Mouse (Mus musculus) cerebellum, postnatal 4 days (tissue): ENCODE measurements at regions not wholly inside any gene's neighbourhood (a gene's known extent, or its start where the extent isn't known, plus 50 kb on each side); places are given as distances from the start of the nearest gene placed in this dataset.
A peak's percentile ranks its signal among the peaks of the same experiment; 100 is the strongest.

Source experiments
- DNase-seq, 2 experiments: peaks; one replicate each; pipeline ENCODE4 v3.0.0; 2022; ENCODE audit warnings: low spot score in 2 of 2, mixed read lengths in 1 of 2

GRCm38 (mm10) chr19:37754024-37754423 lies 56.4 kb downstream of the Cyp26a1 start:
- DNase-seq, result no peak

GRCm38 (mm10) chr19:37755372-37755771 lies 57.8 kb downstream of the Cyp26a1 start:
- DNase-seq, result no peak

GRCm38 (mm10) chr19:37769376-37769775 lies 71.8 kb downstream of the Cyp26a1 start:
- no peak for DNase-seq

- no peak for DNase-seq
These were observed 74.4 kb downstream of the Cyp26a1 start for GRCm38 (mm10) chr19:37771956-37772355.

- no peak for DNase-seq
These were observed 77.0 kb downstream of the Cyp26a1 start for GRCm38 (mm10) chr19:37774551-37774950.

- no peak for DNase-seq
These were observed 77.4 kb downstream of the Cyp26a1 start for GRCm38 (mm10) chr19:37774966-37775365.

- peak in 1 of 2 experiments; percentile 25 for DNase-seq
These were observed 80.4 kb downstream of the Cyp26a1 start for GRCm38 (mm10) chr19:37777961-37778360.

- no peak for DNase-seq
These were observed 81.0 kb downstream of the Cyp26a1 start for GRCm38 (mm10) chr19:37778568-37778967.

GRCm38 (mm10) chr19:37788540-37788939 lies 90.9 kb downstream of the Cyp26a1 start:
- DNase-seq, result no peak

- no peak for DNase-seq
These were observed 92.1 kb downstream of the Cyp26a1 start for GRCm38 (mm10) chr19:37789576-37790180.

GRCm38 (mm10) chr19:37790281-37791073 lies 92.9 kb downstream of the Cyp26a1 start:
- no peak for DNase-seq

GRCm38 (mm10) chr19:37793176-37793575 lies 95.6 kb downstream of the Cyp26a1 start:
- DNase-seq, result no peak

GRCm38 (mm10) chr19:37795552-37796343 lies 98.2 kb downstream of the Cyp26a1 start:
- DNase-seq, result peak in 1 of 2 experiments; percentile 24

GRCm38 (mm10) chr19:37800161-37800660 lies 102.6 kb downstream of the Cyp26a1 start:
- no peak for DNase-seq

GRCm38 (mm10) chr19:37809666-37810065 lies 112.1 kb downstream of the Cyp26a1 start:
- DNase-seq, result no peak

- peak in 1 of 2 experiments; percentile 4 for DNase-seq
These were observed 116.8 kb downstream of the Cyp26a1 start for GRCm38 (mm10) chr19:37814089-37815073.

GRCm38 (mm10) chr19:37815627-37816026 lies 118.0 kb downstream of the Cyp26a1 start:
- DNase-seq, result no peak

GRCm38 (mm10) chr19:37821243-37821642 lies 123.6 kb downstream of the Cyp26a1 start:
- DNase-seq, result no peak

- no peak for DNase-seq
These were observed 124.1 kb downstream of the Cyp26a1 start for GRCm38 (mm10) chr19:37821671-37822190.

GRCm38 (mm10) chr19:37824155-37824554 lies 126.6 kb downstream of the Cyp26a1 start:
- DNase-seq, result no peak

- DNase-seq, result no peak
These were observed 133.8 kb downstream of the Cyp26a1 start for GRCm38 (mm10) chr19:37831406-37831805.
